Mouse (Mus musculus) liver, adult 2 months (tissue): ENCODE measurements around the gene Sstr1. TPM values are rescaled to one million over a fixed set of nuclear protein-coding genes. Genes with fewer than 3 reads are reported as not detected.

Experiments used
- DNase-seq: peaks from one replicate; pipeline ENCODE4 v3.0.0-alpha.2; 2011; ENCODE audit warnings: low read depth, low spot score; ENCODE audit errors: extremely low read depth
- H3K27ac ChIP-seq: fragments of 200-500 bp; replicated peaks from 2 replicates; pipeline ENCODE4 v1.5.1; 2012; ENCODE audit warnings: low read depth, mild to moderate bottlenecking, control low read depth, inconsistent platforms, low read length; ENCODE audit not compliant: insufficient read depth
- H3K27me3 ChIP-seq: fragments of 200-500 bp; 2 replicates; pipeline ENCODE4 v1.6.1; 2012; ENCODE audit warnings: mild to moderate bottlenecking, moderate library complexity, low read length, inconsistent platforms; ENCODE audit not compliant: control insufficient read depth, insufficient read depth
- H3K36me3 ChIP-seq: fragments of 200-500 bp; 2 replicates; pipeline ENCODE4 v1.6.1; 2012; ENCODE audit warnings: low read length, inconsistent platforms; ENCODE audit not compliant: control insufficient read depth, insufficient read depth
- H3K4me1 ChIP-seq: fragments of 200-500 bp; 2 replicates; pipeline ENCODE4 v1.6.1; 2011; ENCODE audit warnings: low read length; ENCODE audit not compliant: control insufficient read depth, insufficient read depth
- H3K4me3 ChIP-seq: fragments of 200-500 bp; 2 replicates; pipeline ENCODE4 v1.5.1; 2011; ENCODE audit warnings: low read depth, mild to moderate bottlenecking, control low read depth, low read length, moderate library complexity; ENCODE audit not compliant: insufficient read depth
- H3K79me2 ChIP-seq: fragments of 200-500 bp; 2 replicates; pipeline ENCODE4 v1.6.1; 2012; ENCODE audit warnings: inconsistent platforms, mild to moderate bottlenecking, low read length, moderate library complexity; ENCODE audit not compliant: control insufficient read depth, insufficient read depth
- H3K9ac ChIP-seq: fragments of 200-500 bp; 2 replicates; pipeline ENCODE4 v1.6.1; 2012; ENCODE audit warnings: low read depth, mild to moderate bottlenecking, control low read depth, inconsistent platforms, low read length
- CTCF ChIP-seq: fragments of 200-500 bp; IDR thresholded peaks from 2 replicates; pipeline ENCODE4 v1.5.1; 2011; ENCODE audit warnings: low read depth, low read length, control low read depth
- POLR2A ChIP-seq: fragments of 200-500 bp; IDR thresholded peaks from 2 replicates; pipeline ENCODE4 v1.6.1; 2011; ENCODE audit warnings: low read length, control low read depth; ENCODE audit not compliant: insufficient read depth; ENCODE audit errors: extremely low read depth
- WGBS: fragments of 180-500 bp; shearing (Covaris S2); methylation state at CpG from one replicate; pipeline ENCODE4 v1.1.7; 2018; 5-methylcytosine and 5-hydroxymethylcytosine counted together
- polyA plus RNA-seq: library from polyadenylated mRNA; depleted of rRNA; stranded (reverse); fragments of >200 nt; gene quantifications from 2 replicates; pipeline ENCODE4 v1.2.3, GENCODE M21; 2012; rRNA removed
- total RNA-seq: library from RNA; depleted of rRNA; stranded (reverse); fragments of >200 nt; gene quantifications from 2 replicates; pipeline ENCODE4 v1.2.3, GENCODE M21; 2014; rRNA removed

The Sstr1 gene
- total and polyA plus RNA-seq, 2 experiments: not detected

- DNase-seq: no peak
- WGBS: 90% methylated on average over 5 of the region's 5 CpGs
- H3K27ac ChIP-seq: no peak overlapping the region
These were observed 14.1 kb downstream of the Sstr1 start for GRCm38 (mm10) chr12:58225644-58226043.

GRCm38 (mm10) chr12:58232489-58232888, 20.9 kb downstream of the Sstr1 start:
- Histone ChIP-seq H3K9ac (no peak overlapping the region), H3K4me1 (no peaks in the 10 kb centered on the region), H3K27ac (no peak overlapping the region), H3K36me3 (no peaks in the 10 kb centered on the region), H3K4me3 (no peak overlapping the region), H3K27me3 (no peaks in the 10 kb centered on the region), H3K79me2 (no peaks in the 10 kb centered on the region)
- no peak for DNase-seq
- TF ChIP-seq CTCF: no peak
- TF ChIP-seq POLR2A: no peak
- WGBS: 84% methylated on average over 2 of the region's 2 CpGs

More at GRCm38 (mm10) chr12:58225644-58226043, 14.1 kb downstream of the Sstr1 start:
- no peak overlapping the region for H3K9ac ChIP-seq
- no peaks in the 10 kb centered on the region for H3K36me3 ChIP-seq
- no peaks in the 10 kb centered on the region for H3K27me3 ChIP-seq
- no peaks in the 10 kb centered on the region for H3K79me2 ChIP-seq
- TF ChIP-seq CTCF (no peak), POLR2A (no peak)
- no peak overlapping the region for H3K4me3 ChIP-seq
- no peaks in the 10 kb centered on the region for H3K4me1 ChIP-seq

GRCm38 (mm10) chr12:58251901-58252300, 40.3 kb downstream of the Sstr1 start:
- Histone ChIP-seq H3K27ac (no peak overlapping the region), H3K36me3 (no peaks in the 10 kb centered on the region), H3K4me3 (no peak overlapping the region), H3K27me3 (no peaks in the 10 kb centered on the region), H3K4me1 (no peaks in the 10 kb centered on the region), H3K79me2 (no peaks in the 10 kb centered on the region), H3K9ac (no peak overlapping the region)
- TF ChIP-seq CTCF (no peak), POLR2A (no peak)
- no peak for DNase-seq
- WGBS: 94% methylated on average over 1 of the region's 1 CpGs

Other genes starting within 250 kb of the Sstr1 start
- gene Clec14a, start 57.5 kb downstream of the Sstr1 start, total RNA-seq: 20.3 and 20.5 TPM in 2 replicates
- 2.6 and 4.5 TPM in 2 replicates for gene Clec14a, start 57.5 kb downstream of the Sstr1 start, polyA plus RNA-seq